Mouse (Mus musculus) ZHBTc4 (cell line): ENCODE measurements at regions not wholly inside any gene's neighbourhood (a gene's known extent, or its start where the extent isn't known, plus 50 kb on each side); places are given as distances from the start of the nearest gene placed in this dataset.
A peak's percentile ranks its signal among the peaks of the same experiment; 100 is the strongest.

Experiments
- DNase-seq: peaks from one replicate; pipeline ENCODE4 v3.0.0-alpha.2; 2011; ENCODE audit warnings: low read depth, low spot score

- DNase-seq = peak; percentile 2
Observed at GRCm38 (mm10) chr13:102255401-102256371, 437.7 kb upstream of the Cd180 start.

- no peak for DNase-seq
Observed at GRCm38 (mm10) chr13:102258207-102258606, 435.2 kb upstream of the Cd180 start.

- no peak for DNase-seq
Observed at GRCm38 (mm10) chr13:102273818-102274217, 419.5 kb upstream of the Cd180 start.

- DNase-seq = no peak
Observed at GRCm38 (mm10) chr13:102275296-102275695, 418.1 kb upstream of the Cd180 start.

GRCm38 (mm10) chr13:102276885-102277284, 416.5 kb upstream of the Cd180 start:
- no peak for DNase-seq

- no peak for DNase-seq
Observed at GRCm38 (mm10) chr13:102280198-102280597, 413.2 kb upstream of the Cd180 start.

- no peak for DNase-seq
Observed at GRCm38 (mm10) chr13:102294451-102294850, 398.9 kb upstream of the Cd180 start.

GRCm38 (mm10) chr13:102295079-102295478, 398.3 kb upstream of the Cd180 start:
- peak; percentile 58 for DNase-seq

- no peak for DNase-seq
Observed at GRCm38 (mm10) chr13:102307983-102308382, 385.4 kb upstream of the Cd180 start.

- no peak for DNase-seq
Observed at GRCm38 (mm10) chr13:102312096-102312495, 381.3 kb upstream of the Cd180 start.

GRCm38 (mm10) chr13:102315921-102316692, 377.3 kb upstream of the Cd180 start:
- no peak for DNase-seq

- DNase-seq = no peak
Observed at GRCm38 (mm10) chr13:102318891-102319404, 374.4 kb upstream of the Cd180 start.

GRCm38 (mm10) chr13:102319453-102319852, 373.9 kb upstream of the Cd180 start:
- DNase-seq = no peak

GRCm38 (mm10) chr13:102323876-102324275, 369.5 kb upstream of the Cd180 start:
- DNase-seq = no peak

GRCm38 (mm10) chr13:102326003-102326402, 367.4 kb upstream of the Cd180 start:
- DNase-seq = no peak

GRCm38 (mm10) chr13:102326544-102326943, 366.8 kb upstream of the Cd180 start:
- no peak for DNase-seq

GRCm38 (mm10) chr13:102333667-102334066, 359.7 kb upstream of the Cd180 start:
- no peak for DNase-seq

GRCm38 (mm10) chr13:102334131-102334534, 359.2 kb upstream of the Cd180 start:
- peak; percentile 3 for DNase-seq

- no peak for DNase-seq
Observed at GRCm38 (mm10) chr13:102343236-102343635, 350.1 kb upstream of the Cd180 start.

GRCm38 (mm10) chr13:102344606-102345269, 348.6 kb upstream of the Cd180 start:
- DNase-seq = no peak

GRCm38 (mm10) chr13:102349493-102349892, 343.9 kb upstream of the Cd180 start:
- DNase-seq = no peak
